Mouse (Mus musculus) olfactory bulb, adult 2 months (tissue): Measurements from ENCODE around the gene Ubash3b.

Source experiments
- CTCF ChIP-seq: fragments of 200-500 bp; IDR thresholded peaks from 2 replicates; pipeline ENCODE4 v1.5.1; 2012; ENCODE audit warnings: low read depth, mild to moderate bottlenecking, low read length, moderate library complexity; ENCODE audit not compliant: insufficient read depth
- POLR2A ChIP-seq: fragments of 200-500 bp; IDR thresholded peaks from 2 replicates; pipeline ENCODE4 v1.6.1; 2012; ENCODE audit warnings: mild to moderate bottlenecking, low read depth, low read length, moderate library complexity; ENCODE audit not compliant: insufficient read depth

DNA sequence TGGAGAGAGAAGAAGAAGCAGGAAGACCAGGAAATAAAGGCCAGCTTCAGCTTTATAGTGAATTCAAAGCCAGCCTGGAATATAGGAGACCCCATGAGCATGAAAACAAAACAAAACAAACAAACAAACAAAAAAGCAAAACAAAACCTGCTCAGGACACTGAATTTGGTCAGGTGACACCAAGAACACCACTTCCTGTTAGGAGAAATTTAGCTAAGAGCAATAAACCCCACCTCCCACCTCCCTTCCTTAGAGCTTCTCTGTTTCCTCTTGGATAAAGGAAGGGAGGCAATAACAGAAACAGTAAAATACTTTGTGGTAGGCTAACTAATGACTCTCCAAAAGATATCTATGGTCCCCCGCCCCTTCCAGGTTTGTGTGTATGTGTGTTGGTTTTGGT, 7.5 kb downstream of the Ubash3b start:
- TF ChIP-seq CTCF (no peak), POLR2A (no peak)
